Mouse (Mus musculus) megakaryocyte progenitor cell, adult 5-6 weeks (primary cell): ENCODE data around the gene Nyap2. TPM values are rescaled to one million over a fixed set of nuclear protein-coding genes. Genes with fewer than 3 reads are reported as not detected.

ENCODE experiments used
- ATAC-seq: replicated peaks from 2 replicates; pipeline ENCODE4 v1.8.0; 2016; ENCODE audit warnings: mild to moderate bottlenecking, moderate TSS enrichment, inconsistent platforms; ENCODE audit not compliant: poor library complexity
- total RNA-seq, 2 experiments: library from RNA; stranded (forward) in 1 of 2; stranded (reverse) in 1 of 2; fragments of 157-497, 149-512 nt in 1 of 2; fragments of 200-1000 nt in 1 of 2; gene quantifications; 2 replicates each; pipeline versions ENCODE4 v1.2.3 to v1.2.4; 2015 to 2017

Gene Nyap2
- total RNA-seq, 2 experiments from 2014 or later: not detected

DNA sequence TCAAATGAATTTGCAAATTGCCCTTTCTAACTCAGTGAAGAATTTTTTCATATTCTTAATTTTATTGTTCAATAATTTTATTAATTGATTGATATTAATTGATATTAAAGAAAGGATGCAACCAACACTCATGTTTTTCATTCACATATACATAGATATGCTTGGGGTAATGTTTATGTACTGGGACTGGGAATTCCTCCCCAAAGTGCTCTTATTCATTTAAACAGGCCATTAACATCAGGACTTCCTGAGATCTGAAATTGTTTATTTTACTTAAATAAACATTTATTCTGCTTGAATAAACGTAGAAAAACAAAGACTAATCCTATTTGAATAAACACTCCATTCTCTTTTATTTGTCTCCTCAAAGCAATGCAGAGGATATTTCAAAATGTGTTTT lies 311.0 kb downstream of the Nyap2 start:
- no peak for ATAC-seq
